Mouse (Mus musculus): Measurements from ENCODE around the gene Atad2b. TPM values are rescaled to one million over a fixed set of nuclear protein-coding genes. Genes with fewer than 3 reads are reported as not detected.

Gene Atad2b
- total RNA-seq, 1 experiment: 22.4 TPM

DNA sequence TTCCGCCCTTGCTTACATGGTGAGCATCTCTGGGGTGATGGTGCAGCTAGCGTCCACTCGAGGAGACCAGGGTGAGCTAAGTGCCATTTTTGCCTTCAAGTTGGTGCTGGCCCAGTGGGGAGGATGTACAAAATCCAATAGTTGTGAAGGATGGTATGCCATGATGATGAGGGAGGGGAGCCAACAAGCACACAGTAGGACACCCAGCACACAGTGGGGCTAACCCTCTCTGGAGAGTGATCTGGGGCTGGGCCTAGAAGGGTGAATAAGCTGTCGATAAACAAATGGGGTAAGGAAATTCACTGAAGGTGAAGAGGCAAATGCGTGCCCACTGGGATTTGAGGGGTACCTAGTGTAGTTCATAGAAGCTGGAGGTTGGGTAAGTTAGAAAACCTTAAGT, 167.6 kb downstream of the Atad2b start:
- Histone ChIP-seq H3K9me3 (ENCODE audit: control insufficient read depth, insufficient read depth, low read depth, low read length) (no peaks in the 10 kb centered on the region), H3K36me3 (ENCODE audit: control insufficient read depth, insufficient read depth, low read length, poor library complexity, severe bottlenecking) (no peaks in the 10 kb centered on the region), H3K27ac (ENCODE audit: insufficient read depth, low read depth, low read length, poor library complexity, severe bottlenecking) (no peak overlapping the region), H3K9ac (ENCODE audit: insufficient read depth, low read depth, low read length, poor library complexity, severe bottlenecking) (no peak overlapping the region), H3K4me1 (ENCODE audit: control insufficient read depth in 2 of 2, insufficient read depth in 2 of 2, low read length in 2 of 2, poor library complexity in 1 of 2) (no peaks in the 10 kb centered on the region), H3K4me3 (ENCODE audit: insufficient read depth in 1 of 2, low read depth in 1 of 2, low read length in 2 of 2, poor library complexity in 1 of 2, severe bottlenecking in 1 of 2) (no peak overlapping the region)
- in situ Hi-C loops (cut with MboI; ENCODE audit: low sequenced_read_pairs in 2 of 2, unreplicated experiment in 2 of 2): no loop called here
- DNase-seq (ENCODE audit: low read depth, low spot score): no peak
- TF ChIP-seq ZNF384 (IDR thresholded peaks at IDR 0.05; ENCODE audit: low read depth, low read length): no peak
- no peak for TF ChIP-seq CHD2 (IDR thresholded peaks at IDR 0.05; ENCODE audit: low read depth, low read length)
- no peak for TF ChIP-seq HCFC1 (IDR thresholded peaks at IDR 0.05; ENCODE audit: borderline replicate concordance, insufficient read depth, low read length)
- no peak for TF ChIP-seq ZC3H11A (IDR thresholded peaks at IDR 0.05; ENCODE audit: borderline replicate concordance, low read depth, low read length)
- TF ChIP-seq MAFK (IDR thresholded peaks at IDR 0.05; ENCODE audit: insufficient read depth, low read depth, low read length): no peak

DNA sequence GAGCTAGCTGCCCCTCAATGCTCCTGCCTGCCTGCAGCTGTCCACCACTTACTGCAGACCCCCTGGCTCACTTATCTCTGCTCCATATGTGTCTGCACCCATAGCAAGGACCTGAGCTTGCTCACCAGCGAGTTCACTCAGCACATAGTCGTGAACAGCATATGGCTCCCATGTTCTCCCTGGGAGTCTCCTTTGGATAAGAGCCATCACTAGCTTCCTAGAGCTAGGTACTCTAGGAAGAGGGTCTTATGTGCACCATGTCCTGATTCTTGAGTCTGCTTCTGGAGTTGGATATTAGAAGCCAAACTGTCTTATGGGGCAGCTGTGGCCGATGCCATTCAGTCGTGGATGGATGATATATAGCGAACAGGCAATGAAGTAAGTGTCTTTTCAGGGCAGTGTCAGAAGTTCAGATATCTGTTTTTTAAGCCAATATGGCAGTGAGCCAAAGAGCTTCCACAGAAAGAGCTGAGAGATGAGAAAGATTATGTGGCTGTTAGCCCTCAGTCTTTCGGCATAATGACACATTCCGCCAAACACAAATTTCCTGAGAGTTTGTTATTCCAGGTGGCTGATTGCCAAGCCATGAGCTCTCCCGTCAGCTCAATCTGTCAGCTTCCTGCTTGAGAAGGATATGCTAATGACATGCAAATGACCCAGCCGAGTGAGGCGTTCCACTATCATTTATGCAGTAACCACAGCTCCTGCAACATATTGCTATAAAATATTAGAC, 170.8 kb downstream of the Atad2b start:
- in situ Hi-C loops (cut with MboI; ENCODE audit: low sequenced_read_pairs in 2 of 2, unreplicated experiment in 2 of 2): no loop called here
- H3K4me1 ChIP-seq (ENCODE audit: control insufficient read depth in 2 of 2, insufficient read depth in 2 of 2, low read length in 2 of 2, poor library complexity in 1 of 2): no peaks in the 10 kb centered on the region
- H3K9ac ChIP-seq (ENCODE audit: insufficient read depth, low read depth, low read length, poor library complexity, severe bottlenecking): no peak overlapping the region
- no peak overlapping the region for H3K4me3 ChIP-seq (ENCODE audit: insufficient read depth in 1 of 2, low read depth in 1 of 2, low read length in 2 of 2, poor library complexity in 1 of 2, severe bottlenecking in 1 of 2)
- TF ChIP-seq MAFK (IDR thresholded peaks at IDR 0.05; ENCODE audit: insufficient read depth, low read depth, low read length) (no peak), ZC3H11A (IDR thresholded peaks at IDR 0.05; ENCODE audit: borderline replicate concordance, low read depth, low read length) (no peak), HCFC1 (IDR thresholded peaks at IDR 0.05; ENCODE audit: borderline replicate concordance, insufficient read depth, low read length) (no peak), ZNF384 (IDR thresholded peaks at IDR 0.05; ENCODE audit: low read depth, low read length) (no peak)
- DNase-seq (ENCODE audit: low read depth, low spot score): no peak
- no peaks in the 10 kb centered on the region for H3K36me3 ChIP-seq (ENCODE audit: control insufficient read depth, insufficient read depth, low read length, poor library complexity, severe bottlenecking)
- H3K9me3 ChIP-seq (ENCODE audit: control insufficient read depth, insufficient read depth, low read depth, low read length): no peaks in the 10 kb centered on the region
- no peak overlapping the region for H3K27ac ChIP-seq (ENCODE audit: insufficient read depth, low read depth, low read length, poor library complexity, severe bottlenecking)

GRCm38 (mm10) chr12:5088639-5089038, 171.5 kb downstream of the Atad2b start:
- Histone ChIP-seq H3K36me3 (ENCODE audit: control insufficient read depth, insufficient read depth, low read length, poor library complexity, severe bottlenecking) (no peaks in the 10 kb centered on the region), H3K9me3 (ENCODE audit: control insufficient read depth, insufficient read depth, low read depth, low read length) (no peaks in the 10 kb centered on the region), H3K9ac (ENCODE audit: insufficient read depth, low read depth, low read length, poor library complexity, severe bottlenecking) (no peak overlapping the region), H3K27ac (ENCODE audit: insufficient read depth, low read depth, low read length, poor library complexity, severe bottlenecking) (no peak overlapping the region), H3K4me3 (ENCODE audit: insufficient read depth in 1 of 2, low read depth in 1 of 2, low read length in 2 of 2, poor library complexity in 1 of 2, severe bottlenecking in 1 of 2) (no peak overlapping the region), H3K4me1 (ENCODE audit: control insufficient read depth in 2 of 2, insufficient read depth in 2 of 2, low read length in 2 of 2, poor library complexity in 1 of 2) (no peaks in the 10 kb centered on the region)
- no peak for DNase-seq (ENCODE audit: low read depth, low spot score)
- TF ChIP-seq HCFC1 (IDR thresholded peaks at IDR 0.05; ENCODE audit: borderline replicate concordance, insufficient read depth, low read length): no peak
- TF ChIP-seq CHD2 (IDR thresholded peaks at IDR 0.05; ENCODE audit: low read depth, low read length): no peak
- no peak for TF ChIP-seq MAFK (IDR thresholded peaks at IDR 0.05; ENCODE audit: insufficient read depth, low read depth, low read length)
- no peak for TF ChIP-seq ZC3H11A (IDR thresholded peaks at IDR 0.05; ENCODE audit: borderline replicate concordance, low read depth, low read length)
- TF ChIP-seq ZNF384 (IDR thresholded peaks at IDR 0.05; ENCODE audit: low read depth, low read length): no peak
- in situ Hi-C loops (cut with MboI; ENCODE audit: low sequenced_read_pairs in 2 of 2, unreplicated experiment in 2 of 2): no loop called here

Other genes with a start within 250 kb of the Atad2b start
- gene Fam228a, start 178.9 kb upstream of the Atad2b start, total RNA-seq (2012; rRNA removed): 0.31 and 0.58 TPM in 2 replicates
- gene Pfn4, start 148.3 kb upstream of the Atad2b start, total RNA-seq (2012; rRNA removed): 0.26 and 1.8 TPM in 2 replicates
- gene Fam228b, start 148.1 kb upstream of the Atad2b start, total RNA-seq (2012; rRNA removed): 3.0 and 4.0 TPM in 2 replicates
- 79.9 and 119 TPM in 2 replicates for gene Sf3b6, start 99.8 kb upstream of the Atad2b start, total RNA-seq (2012; rRNA removed)
- 4.1 and 5.7 TPM in 2 replicates for gene Fkbp1b, start 75.8 kb upstream of the Atad2b start, total RNA-seq (2012; rRNA removed)
- gene Wdcp, start 74.0 kb upstream of the Atad2b start, total RNA-seq (2012; rRNA removed): 17.1 and 19.5 TPM in 2 replicates
- 2.4 and 3.2 TPM in 2 replicates for gene Mfsd2b, start 43.0 kb upstream of the Atad2b start, total RNA-seq (2012; rRNA removed)
- gene Ubxn2a, start 9.6 kb upstream of the Atad2b start, total RNA-seq (2012; rRNA removed): 67.8 and 93.7 TPM in 2 replicates

Measured in ES-E14 (cell line).